Comparison of ENCODE assay signal across 31 mouse cellular contexts in the genomic region with DNA sequence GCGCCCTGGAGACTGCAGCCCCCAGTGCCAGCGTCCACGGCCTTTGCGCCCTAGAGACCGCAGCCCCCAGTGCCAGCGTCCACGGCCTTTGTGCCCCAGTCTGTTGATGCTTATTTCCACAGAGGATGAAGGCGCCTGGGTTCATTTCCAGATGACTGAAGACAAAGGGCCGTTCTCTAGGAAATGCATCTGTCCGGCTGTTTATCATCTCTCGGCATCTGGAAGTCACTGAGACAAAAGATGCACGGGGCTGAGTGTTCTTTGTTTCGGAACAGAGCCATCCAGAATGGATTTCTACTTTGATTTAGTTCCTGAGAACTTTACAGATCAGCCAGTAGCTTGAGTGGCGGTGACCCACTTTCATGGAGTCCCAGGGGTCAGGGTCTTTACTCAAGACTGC. TPM values are rescaled to one million over a fixed set of nuclear protein-coding genes. Genes with fewer than 3 reads are reported as not detected.
DNase-seq lines count a peak whose midpoint lies in the region; ATAC-seq and TF ChIP-seq lines count a peak whose summit lies in the region.
"Had no signal": no experiment of that assay in that cellular context is flagged by ENCODE, and none has a peak within 500 bp of the region (broad histone marks: within the 10 kb centered on the region; RNA-seq: fewer than 3 reads in every experiment).

No protein-coding gene starts in this region.

- no peaks in the 10 kb centered on the region for H3K27me3 ChIP-seq in hindbrain, embryonic 14.5 days (ENCODE audit: control insufficient read depth, insufficient read depth, low read length)
- H3K27me3 ChIP-seq in hindbrain, embryonic 11.5 days (ENCODE audit: control insufficient read depth, insufficient read depth, low read length): no peaks in the 10 kb centered on the region
- no peaks in the 10 kb centered on the region for H3K27me3 ChIP-seq in kidney, postnatal 0 days (ENCODE audit: insufficient read depth, low read length)
- no peaks in the 10 kb centered on the region for H3K27me3 ChIP-seq in kidney, embryonic 16.5 days (ENCODE audit: insufficient read depth, low read length)
- peaks cover 4% of the 10 kb centered on the region; the same call in 1 of the 2 replicates for H3K27me3 ChIP-seq in neural tube, embryonic 15.5 days (replicated peaks)
- H3K27me3 ChIP-seq: forebrain, embryonic 15.5 days; Patski had no signal

- H3K36me3 ChIP-seq in hindbrain, embryonic 14.5 days (replicated peaks; ENCODE audit: control insufficient read depth, insufficient read depth): no peaks in the 10 kb centered on the region
- H3K36me3 ChIP-seq in hindbrain, embryonic 11.5 days (ENCODE audit: control insufficient read depth, insufficient read depth, low read length): no peaks in the 10 kb centered on the region
- no peaks in the 10 kb centered on the region for H3K36me3 ChIP-seq in kidney, postnatal 0 days (ENCODE audit: insufficient read depth, low read length)
- H3K36me3 ChIP-seq in kidney, embryonic 16.5 days (ENCODE audit: insufficient read depth, low read length): no peaks in the 10 kb centered on the region
- no peaks in the 10 kb centered on the region for H3K36me3 ChIP-seq in neural tube, embryonic 15.5 days
- H3K36me3 ChIP-seq: forebrain, embryonic 15.5 days; G1E; midbrain, embryonic 10.5 days had no signal

- peaks cover 6% of the 10 kb centered on the region; the same call in 1 of the 2 replicates for H3K4me1 ChIP-seq in hindbrain, embryonic 14.5 days (replicated peaks; ENCODE audit: control insufficient read depth, insufficient read depth, low read length)
- H3K4me1 ChIP-seq in hindbrain, embryonic 11.5 days (replicated peaks; ENCODE audit: control insufficient read depth, insufficient read depth, low read length): no peaks in the 10 kb centered on the region
- H3K4me1 ChIP-seq in kidney, postnatal 0 days (replicated peaks; ENCODE audit: insufficient read depth, low read length): 0 out of 2 replicates have a peak, but pooled peaks cover 5% of the 10 kb centered on the region
- peaks cover 4% of the 10 kb centered on the region for H3K4me1 ChIP-seq in kidney, embryonic 16.5 days (ENCODE audit: insufficient read depth, low read length)
- peaks cover 12% of the 10 kb centered on the region for H3K4me1 ChIP-seq in neural tube, embryonic 15.5 days

- no peak overlapping the region for H3K27ac ChIP-seq in hindbrain, embryonic 14.5 days
- no peak overlapping the region for H3K27ac ChIP-seq in hindbrain, embryonic 11.5 days (ENCODE audit: low read depth, low read length)
- H3K27ac ChIP-seq in kidney, postnatal 0 days: no peak overlapping the region
- no peak overlapping the region for H3K27ac ChIP-seq in kidney, embryonic 16.5 days (ENCODE audit: low read length)
- no peak overlapping the region for H3K27ac ChIP-seq in neural tube, embryonic 15.5 days (replicated peaks)
- H3K27ac ChIP-seq: forebrain, embryonic 15.5 days; midbrain, embryonic 10.5 days had no signal

- no peak for DNase-seq in hindbrain, embryonic 14.5 days (ENCODE audit: low spot score)
- DNase-seq in hindbrain, embryonic 11.5 days (ENCODE audit: low spot score): no peak
- peak; percentile 29 for DNase-seq in kidney, postnatal 0 days (ENCODE audit: low spot score)
- peak; percentile 40 for DNase-seq in R1 (ENCODE audit: low read depth, low spot score)
- DNase-seq in cerebellum, postnatal 10 days: no peak
- DNase-seq: adrenal gland, adult 2 months; cerebellum, adult 11-12 months; cerebellum, postnatal 25 days; gastrocnemius, postnatal 14 days; heart, adult 11 months; layer of hippocampus, postnatal 36 days; lung, postnatal 4 days; right cerebral cortex, postnatal 25 days; spleen, adult 18-20 months; thymus, postnatal 25 days had no signal

- no peak overlapping the region for H3K4me3 ChIP-seq in hindbrain, embryonic 14.5 days (replicated peaks; ENCODE audit: low read length)
- H3K4me3 ChIP-seq in hindbrain, embryonic 11.5 days (ENCODE audit: low read depth, low read length): no peak overlapping the region
- H3K4me3 ChIP-seq in kidney, postnatal 0 days (replicated peaks; ENCODE audit: low read depth, low read length): no peak overlapping the region
- H3K4me3 ChIP-seq in kidney, embryonic 16.5 days (ENCODE audit: low read length): no peak overlapping the region
- no peak overlapping the region for H3K4me3 ChIP-seq in neural tube, embryonic 15.5 days (replicated peaks)
- H3K4me3 ChIP-seq: forebrain, embryonic 15.5 days; midbrain, embryonic 10.5 days; myocyte had no signal

- ATAC-seq in hindbrain, embryonic 14.5 days (ENCODE audit: low FRiP score): no peak
- ATAC-seq in hindbrain, embryonic 11.5 days (ENCODE audit: low FRiP score): no peak
- no peak for ATAC-seq in kidney, postnatal 0 days (replicated peaks; ENCODE audit: low FRiP score, low read depth)
- no peak for ATAC-seq in kidney, embryonic 16.5 days (ENCODE audit: low FRiP score, low TSS enrichment)
- no peak for ATAC-seq in neural tube, embryonic 15.5 days (ENCODE audit: low FRiP score)
- ATAC-seq: forebrain, embryonic 15.5 days; intestine, postnatal 0 days; midbrain, embryonic 16.5 days; Patski had no signal

- peak overlapping the region; percentile 28 for H3K9ac ChIP-seq in hindbrain, embryonic 14.5 days
- no peak overlapping the region for H3K9ac ChIP-seq in hindbrain, embryonic 11.5 days (ENCODE audit: low read depth, low read length)
- no peak overlapping the region for H3K9ac ChIP-seq in kidney, postnatal 0 days (ENCODE audit: low read depth, low read length)
- no peak overlapping the region for H3K9ac ChIP-seq in kidney, embryonic 16.5 days (replicated peaks; ENCODE audit: low read length)
- no peak overlapping the region for H3K9ac ChIP-seq in neural tube, embryonic 15.5 days (replicated peaks)
- H3K9ac ChIP-seq: forebrain, embryonic 15.5 days had no signal

- no peaks in the 10 kb centered on the region for H3K9me3 ChIP-seq in hindbrain, embryonic 14.5 days (ENCODE audit: control insufficient read depth, low read length)
- no peaks in the 10 kb centered on the region for H3K9me3 ChIP-seq in hindbrain, embryonic 11.5 days (ENCODE audit: control insufficient read depth, low read length)
- H3K9me3 ChIP-seq in kidney, postnatal 0 days (replicated peaks; ENCODE audit: low read length): no peaks in the 10 kb centered on the region
- H3K9me3 ChIP-seq in kidney, embryonic 16.5 days (ENCODE audit: low read length): no peaks in the 10 kb centered on the region
- no peaks in the 10 kb centered on the region for H3K9me3 ChIP-seq in neural tube, embryonic 15.5 days (replicated peaks)
- H3K9me3 ChIP-seq: forebrain, embryonic 15.5 days; G1E; midbrain, embryonic 10.5 days had no signal

- 41% methylated on average over 14 of the region's 14 CpGs for WGBS in hindbrain, embryonic 14.5 days
- WGBS in hindbrain, embryonic 11.5 days: 50% methylated on average over 14 of the region's 14 CpGs
- 72% methylated on average over 14 of the region's 14 CpGs for WGBS in kidney, postnatal 0 days
- WGBS in kidney, embryonic 16.5 days: 67% methylated on average over 14 of the region's 14 CpGs
- 45% methylated on average over 14 of the region's 14 CpGs for WGBS in neural tube, embryonic 15.5 days

- no peak for TF ChIP-seq CTCF in kidney, postnatal 0 days (IDR thresholded peaks at IDR 0.05; ENCODE audit: low read depth)

- H3K4me2 ChIP-seq in hindbrain, embryonic 14.5 days (replicated peaks): peak overlapping the region; percentile 9; the same call in 1 of the 2 replicates
- no peak overlapping the region for H3K4me2 ChIP-seq in hindbrain, embryonic 11.5 days (replicated peaks; ENCODE audit: low read depth, low read length)
- H3K4me2 ChIP-seq in kidney, postnatal 0 days (ENCODE audit: low read length): no peak overlapping the region
- H3K4me2 ChIP-seq in kidney, embryonic 16.5 days (replicated peaks; ENCODE audit: low read depth, low read length): no peak overlapping the region
- H3K4me2 ChIP-seq in neural tube, embryonic 15.5 days: peak overlapping the region; percentile 85
- H3K4me2 ChIP-seq: forebrain, embryonic 15.5 days; heart, embryonic 11.5 days had no signal

RNA-seq across cellular contexts. Expression of a gene that starts 2.9 kb away (rescaled TPM):
- polyA plus RNA-seq in hindbrain, embryonic 14.5 days (2014; fragmentation: Nextera tagmentation; extraction: Ambion mirVana): 22.1 and 26.7 TPM in 2 replicates
- 4.3 and 6.7 TPM in 2 replicates for polyA plus RNA-seq in hindbrain, embryonic 11.5 days (2014; fragmentation: Nextera tagmentation; extraction: Ambion mirVana)
- polyA plus RNA-seq in kidney, postnatal 0 days (2015; fragmentation: Nextera tagmentation; extraction: Ambion mirVana): 25.0 and 26.5 TPM in 2 replicates
- 15.4 and 16.5 TPM in 2 replicates for polyA plus RNA-seq in kidney, embryonic 16.5 days (2015; fragmentation: Nextera tagmentation; extraction: Ambion mirVana)
- 29.9 and 32.1 TPM in 2 replicates for polyA plus RNA-seq in neural tube, embryonic 15.5 days (2015; fragmentation: Nextera tagmentation; extraction: Ambion mirVana)
- polyA plus RNA-seq: G1E had no signal

RNA-seq across cellular contexts. Expression of a gene that starts 22.8 kb away (rescaled TPM):
- not detected in 2 replicates for polyA plus RNA-seq in hindbrain, embryonic 14.5 days (2014; fragmentation: Nextera tagmentation; extraction: Ambion mirVana)
- not detected in 2 replicates for polyA plus RNA-seq in hindbrain, embryonic 11.5 days (2014; fragmentation: Nextera tagmentation; extraction: Ambion mirVana)
- not detected in 2 replicates for polyA plus RNA-seq in kidney, postnatal 0 days (2015; fragmentation: Nextera tagmentation; extraction: Ambion mirVana)
- not detected in 2 replicates for polyA plus RNA-seq in kidney, embryonic 16.5 days (2015; fragmentation: Nextera tagmentation; extraction: Ambion mirVana)
- not detected in 2 replicates for polyA plus RNA-seq in neural tube, embryonic 15.5 days (2015; fragmentation: Nextera tagmentation; extraction: Ambion mirVana)
- polyA plus RNA-seq: adrenal gland, adult 2 months; embryonic facial prominence, embryonic 14.5 days; forebrain, embryonic 15.5 days; G1E; heart, embryonic 11.5 days; heart, postnatal 0 days; limb, embryonic 11.5 days; liver, adult 2 months; liver, embryonic 16.5 days; lung, embryonic 16.5 days; midbrain, embryonic 10.5 days; midbrain, embryonic 16.5 days; myocyte; Patski had no signal

RNA-seq across cellular contexts. Expression of a gene that starts 35.3 kb away (rescaled TPM):
- polyA plus RNA-seq in hindbrain, embryonic 14.5 days (2014; fragmentation: Nextera tagmentation; extraction: Ambion mirVana): 25.7 and 26.5 TPM in 2 replicates
- polyA plus RNA-seq in hindbrain, embryonic 11.5 days (2014; fragmentation: Nextera tagmentation; extraction: Ambion mirVana): 31.8 and 34.6 TPM in 2 replicates
- polyA plus RNA-seq in kidney, postnatal 0 days (2015; fragmentation: Nextera tagmentation; extraction: Ambion mirVana): 32.2 and 34.5 TPM in 2 replicates
- 45.6 and 49.1 TPM in 2 replicates for polyA plus RNA-seq in kidney, embryonic 16.5 days (2015; fragmentation: Nextera tagmentation; extraction: Ambion mirVana)
- polyA plus RNA-seq in neural tube, embryonic 15.5 days (2015; fragmentation: Nextera tagmentation; extraction: Ambion mirVana): 34.2 and 39.9 TPM in 2 replicates

RNA-seq across cellular contexts. Expression of a gene that starts 55.4 kb away (rescaled TPM):
- 75.2 and 75.9 TPM in 2 replicates for polyA plus RNA-seq in hindbrain, embryonic 14.5 days (2014; fragmentation: Nextera tagmentation; extraction: Ambion mirVana)
- 44.3 and 44.8 TPM in 2 replicates for polyA plus RNA-seq in hindbrain, embryonic 11.5 days (2014; fragmentation: Nextera tagmentation; extraction: Ambion mirVana)
- polyA plus RNA-seq in kidney, postnatal 0 days (2015; fragmentation: Nextera tagmentation; extraction: Ambion mirVana): 1.1 TPM in 2 replicates
- polyA plus RNA-seq in kidney, embryonic 16.5 days (2015; fragmentation: Nextera tagmentation; extraction: Ambion mirVana): 1.9 and 2.0 TPM in 2 replicates
- polyA plus RNA-seq in neural tube, embryonic 15.5 days (2015; fragmentation: Nextera tagmentation; extraction: Ambion mirVana): 66.7 and 78.2 TPM in 2 replicates
- polyA plus RNA-seq: G1E had no signal

Comparison
In these comparisons a context has a peak if more than half of its experiments do, and no peak if none do; other contexts are left out.
1. H3K4me2 ChIP-seq: peak in hindbrain, embryonic 14.5 days (single experiment) and neural tube, embryonic 15.5 days (single experiment); none in hindbrain, embryonic 11.5 days (single experiment), kidney, postnatal 0 days (single experiment) and kidney, embryonic 16.5 days (single experiment).
2. DNase-seq: peak in kidney, postnatal 0 days (single experiment) and R1 (single experiment); none in hindbrain, embryonic 14.5 days (single experiment), hindbrain, embryonic 11.5 days (single experiment) and cerebellum, postnatal 10 days (0 of 2).